Mouse (Mus musculus) hindbrain, embryonic 14.5 days (tissue): ENCODE results near the gene Gm48551. TPM values are rescaled to one million over a fixed set of nuclear protein-coding genes. Genes with fewer than 3 reads are reported as not detected.

Experiments used
- ATAC-seq: fragments of 200-750 bp; cut with Nextera tagmentation; 2 replicates; pipeline ENCODE4 v1.8.0; 2017; ENCODE audit warnings: moderate number of reproducible peaks, mild to moderate bottlenecking, moderate TSS enrichment, moderate library complexity; ENCODE audit not compliant: low FRiP score
- DNase-seq: peaks from one replicate; pipeline ENCODE4 v3.0.0-alpha.2; 2015; ENCODE audit warnings: low spot score
- H3K27ac ChIP-seq: fragments of 300-500 bp; sonication (generic); 2 replicates; pipeline ENCODE4 v1.5.1; 2014; ENCODE audit warnings: mild to moderate bottlenecking, moderate library complexity
- H3K27me3 ChIP-seq: fragments of 300-500 bp; sonication (generic); 2 replicates; pipeline ENCODE4 v1.6.1; 2014; ENCODE audit warnings: mild to moderate bottlenecking, low read length, mixed read lengths; ENCODE audit not compliant: control insufficient read depth, insufficient read depth
- H3K36me3 ChIP-seq: fragments of 300-500 bp; sonication (generic); replicated peaks from 2 replicates; pipeline ENCODE4 v1.6.1; 2014; ENCODE audit not compliant: control insufficient read depth, insufficient read depth
- H3K4me1 ChIP-seq: fragments of 300-500 bp; sonication (generic); replicated peaks from 2 replicates; pipeline ENCODE4 v1.6.1; 2014; ENCODE audit warnings: antibody characterized with exemption, low read length, mixed read lengths; ENCODE audit not compliant: control insufficient read depth, insufficient read depth
- H3K4me2 ChIP-seq: fragments of 300-500 bp; sonication (generic); replicated peaks from 2 replicates; pipeline ENCODE4 v1.6.1; 2014; ENCODE audit warnings: mild to moderate bottlenecking, moderate library complexity
- H3K4me3 ChIP-seq: fragments of 300-500 bp; sonication (generic); replicated peaks from 2 replicates; pipeline ENCODE4 v1.5.1; 2014; ENCODE audit warnings: mild to moderate bottlenecking, low read length
- H3K9ac ChIP-seq: fragments of 300-500 bp; sonication (generic); 2 replicates; pipeline ENCODE4 v1.6.1; 2014
- H3K9me3 ChIP-seq: fragments of 300-500 bp; sonication (generic); 2 replicates; pipeline ENCODE4 v1.6.1; 2016; ENCODE audit warnings: low read length; ENCODE audit not compliant: control insufficient read depth
- WGBS: fragments of 180-500 bp; shearing (Covaris S2); extraction: QIAGEN DNeasy Blood & Tissue Kit; methylation state at CpG from one replicate; pipeline ENCODE4 v1.1.7; 2014; 5-methylcytosine and 5-hydroxymethylcytosine counted together
- polyA plus RNA-seq: library from polyadenylated mRNA; unstranded; fragments of >200 nt; fragmentation: Nextera tagmentation; extraction: Ambion mirVana; gene quantifications from 2 replicates; pipeline ENCODE4 v1.2.1, GENCODE M21; 2014

Gene Gm48551
- polyA plus RNA-seq, 1 experiment from 2014 or later = 5.7 TPM

DNA sequence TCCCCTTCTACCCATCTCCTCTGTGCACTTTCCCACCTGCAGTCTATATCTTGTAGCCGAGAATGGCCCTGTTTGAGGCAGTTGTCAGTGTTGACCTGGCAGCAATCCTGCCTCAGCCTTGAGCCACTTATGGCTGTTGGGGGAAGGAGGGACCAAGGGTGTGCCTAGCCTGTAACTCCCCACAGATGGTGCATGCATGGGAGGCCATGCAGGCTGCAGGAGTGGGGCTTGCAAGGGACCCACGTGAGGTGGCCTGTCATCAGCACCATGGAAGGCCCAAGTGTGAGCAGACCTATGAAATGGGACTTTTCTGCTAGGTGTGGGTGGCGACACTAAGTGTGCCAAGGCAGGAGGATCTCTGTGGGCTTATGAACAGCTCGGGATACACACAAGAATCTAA lies 19.2 kb upstream of the Gm48551 start:
- 36% methylated on average over 4 of the region's 4 CpGs for WGBS
- H3K4me3 ChIP-seq = no peak overlapping the region
- H3K4me1 ChIP-seq = peaks cover 18% of the 10 kb centered on the region
- H3K36me3 ChIP-seq = peaks cover 47% of the 10 kb centered on the region
- peaks cover 21% of the 10 kb centered on the region for H3K27me3 ChIP-seq
- H3K27ac ChIP-seq = no peak overlapping the region
- no peak overlapping the region; the same call in 1 of the 2 replicates for H3K9ac ChIP-seq
- peak overlapping the region; percentile 45; the same call in 1 of the 2 replicates for H3K4me2 ChIP-seq
- H3K9me3 ChIP-seq = no peaks in the 10 kb centered on the region
- DNase-seq (no peak), ATAC-seq (no peak)

DNA sequence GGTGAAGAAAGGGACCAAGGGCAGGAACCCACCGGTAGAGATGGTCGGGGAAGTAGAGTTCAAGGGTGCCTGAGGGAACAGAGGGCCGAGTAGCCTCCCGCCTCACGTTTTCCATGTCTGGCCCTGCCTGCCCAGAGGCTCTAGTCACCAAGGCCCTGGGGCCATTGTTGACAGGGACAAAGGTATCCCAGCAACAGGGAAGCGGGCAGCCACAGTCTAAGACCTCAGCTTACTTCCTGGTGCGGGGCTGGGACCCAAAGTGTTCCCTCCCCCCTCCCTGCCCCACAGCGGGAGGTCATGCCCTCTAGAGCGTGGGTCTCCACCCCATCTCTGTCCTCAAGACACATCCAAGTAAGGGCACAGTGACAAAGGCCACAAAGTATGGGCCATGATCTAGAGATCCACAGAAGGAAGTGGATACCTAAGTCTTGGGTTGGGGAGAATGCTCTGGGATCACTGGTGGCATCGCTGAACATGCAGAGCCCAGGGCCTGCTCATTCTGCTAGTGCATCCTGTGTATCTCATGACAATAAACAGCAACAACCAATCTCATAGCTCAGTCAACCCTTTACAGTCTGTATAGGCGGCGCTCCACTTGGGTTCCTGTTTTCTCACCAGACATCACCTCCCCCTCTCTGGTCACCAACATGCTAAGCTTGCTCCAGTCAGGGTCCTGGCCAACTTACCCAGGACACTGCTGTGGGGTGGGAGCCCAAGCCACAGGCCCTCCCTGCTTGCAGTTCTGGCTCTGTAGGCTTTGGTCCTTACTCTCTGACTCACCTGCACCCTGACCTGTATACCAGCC lies 18.4 kb upstream of the Gm48551 start, which contains the start of gene 4930404N11Rik:
TSS of gene 4930404N11Rik (minus strand) at position 145 of the 805 bp plus-strand sequence.
- peaks cover 51% of the 10 kb centered on the region for H3K36me3 ChIP-seq
- peaks cover 21% of the 10 kb centered on the region for H3K27me3 ChIP-seq
- ATAC-seq = no peak
- no peak for DNase-seq
- no peaks in the 10 kb centered on the region for H3K9me3 ChIP-seq
- H3K27ac ChIP-seq = no peak within 1 kb of the TSS
- peaks cover 18% of the 10 kb centered on the region for H3K4me1 ChIP-seq
- 16% methylated on average over 12 of the region's 12 CpGs for WGBS
- H3K9ac ChIP-seq = peak within 1 kb of the TSS; percentile 40
- peak within 1 kb of the TSS; percentile 19; the same call in 1 of the 2 replicates for H3K4me3 ChIP-seq
- peak within 1 kb of the TSS; percentile 45 for H3K4me2 ChIP-seq

DNA sequence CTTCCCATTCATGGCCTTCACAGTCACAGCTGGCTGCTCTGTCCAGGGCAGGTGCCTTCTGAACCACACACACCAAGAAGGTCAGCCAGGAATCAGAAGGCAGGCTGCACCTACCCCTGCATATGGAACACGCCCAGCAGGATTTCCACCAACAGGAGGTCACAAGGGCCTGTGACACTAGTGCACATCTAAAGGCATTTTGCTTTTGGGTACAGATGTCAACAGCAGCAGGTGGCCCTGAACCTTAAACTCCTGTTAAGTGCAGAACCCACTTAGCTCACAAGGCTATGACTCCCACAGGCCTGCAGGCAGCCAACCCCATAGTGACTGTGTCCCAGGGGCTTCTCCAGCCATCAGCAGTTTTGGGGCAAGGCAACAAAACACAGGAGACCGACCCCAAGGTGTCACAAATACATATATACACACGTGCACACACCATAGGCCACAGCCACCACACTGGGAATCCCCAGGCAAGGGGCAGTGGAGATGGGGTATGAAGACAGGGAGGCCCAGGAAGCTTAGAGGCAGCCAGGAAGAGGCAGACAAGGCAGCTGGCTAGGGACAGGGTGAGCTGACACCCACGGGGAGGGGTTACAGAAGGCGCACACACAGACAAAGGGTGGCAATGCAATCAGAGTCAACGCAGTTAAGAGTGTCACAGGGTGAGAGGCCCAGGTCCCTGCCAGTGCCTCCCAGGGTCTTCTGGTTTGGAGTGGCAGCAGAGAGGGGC lies 17.6 kb upstream of the Gm48551 start:
- no peak for DNase-seq
- Histone ChIP-seq H3K4me3 (no peak overlapping the region), H3K9me3 (no peaks in the 10 kb centered on the region), H3K36me3 (peaks cover 56% of the 10 kb centered on the region), H3K27ac (no peak overlapping the region), H3K4me2 (no peak overlapping the region), H3K4me1 (peaks cover 18% of the 10 kb centered on the region), H3K27me3 (peaks cover 21% of the 10 kb centered on the region), H3K9ac (no peak overlapping the region)
- WGBS = 78% methylated on average over 6 of the region's 6 CpGs
- no peak for ATAC-seq

DNA sequence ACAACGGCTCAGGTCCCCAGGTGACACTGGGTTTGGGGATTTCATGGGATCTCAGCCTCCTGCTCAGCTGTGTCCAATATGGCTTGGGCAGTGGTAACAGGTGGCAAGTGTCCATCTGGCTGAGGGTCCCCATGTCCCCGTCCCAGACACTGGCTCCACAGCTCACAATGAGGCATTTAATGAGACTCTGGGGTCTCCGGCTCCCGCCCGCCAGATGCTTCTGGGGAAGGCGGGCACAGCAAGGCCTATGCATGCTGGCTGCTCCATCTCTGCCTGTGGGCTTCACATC lies 17.1 kb upstream of the Gm48551 start:
- no peaks in the 10 kb centered on the region for H3K9me3 ChIP-seq

DNA sequence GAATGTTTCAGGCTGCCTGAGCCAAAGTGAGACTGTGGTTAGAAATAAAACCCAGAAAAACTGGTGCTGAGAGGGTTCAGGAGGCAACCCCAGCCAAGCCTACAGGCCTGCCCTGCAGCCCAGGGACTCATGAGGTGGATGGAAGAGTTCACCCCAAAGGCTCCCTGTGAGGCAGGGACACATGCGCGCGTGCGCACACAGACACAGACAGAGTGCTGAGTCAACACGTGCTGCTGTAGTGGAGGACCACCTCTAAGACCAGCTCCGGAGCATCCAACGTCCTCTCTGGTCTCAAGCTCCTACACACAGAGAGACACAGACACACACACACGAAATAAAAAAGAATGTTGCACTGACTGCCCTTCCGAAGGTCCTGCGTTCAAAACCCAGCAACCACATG lies 8.9 kb upstream of the Gm48551 start:
- no peak overlapping the region for H3K4me2 ChIP-seq
- no peak overlapping the region for H3K4me3 ChIP-seq
- H3K9ac ChIP-seq = no peak overlapping the region
- H3K9me3 ChIP-seq = no peaks in the 10 kb centered on the region
- 94% methylated on average over 10 of the region's 10 CpGs for WGBS
- peaks cover 38% of the 10 kb centered on the region for H3K36me3 ChIP-seq
- H3K4me1 ChIP-seq = peaks cover 24% of the 10 kb centered on the region
- H3K27me3 ChIP-seq = no peaks in the 10 kb centered on the region
- ATAC-seq = no peak
- no peak for DNase-seq
- no peak overlapping the region for H3K27ac ChIP-seq

More for the DNA sequence above, 17.1 kb upstream of the Gm48551 start:
- Histone ChIP-seq H3K4me2 (no peak overlapping the region), H3K36me3 (peaks cover 56% of the 10 kb centered on the region), H3K27me3 (peaks cover 21% of the 10 kb centered on the region), H3K9ac (no peak overlapping the region), H3K4me3 (no peak overlapping the region), H3K27ac (no peak overlapping the region), H3K4me1 (peaks cover 18% of the 10 kb centered on the region)
- no peak for ATAC-seq
- DNase-seq = no peak
- WGBS = 59% methylated on average over 6 of the region's 6 CpGs

DNA sequence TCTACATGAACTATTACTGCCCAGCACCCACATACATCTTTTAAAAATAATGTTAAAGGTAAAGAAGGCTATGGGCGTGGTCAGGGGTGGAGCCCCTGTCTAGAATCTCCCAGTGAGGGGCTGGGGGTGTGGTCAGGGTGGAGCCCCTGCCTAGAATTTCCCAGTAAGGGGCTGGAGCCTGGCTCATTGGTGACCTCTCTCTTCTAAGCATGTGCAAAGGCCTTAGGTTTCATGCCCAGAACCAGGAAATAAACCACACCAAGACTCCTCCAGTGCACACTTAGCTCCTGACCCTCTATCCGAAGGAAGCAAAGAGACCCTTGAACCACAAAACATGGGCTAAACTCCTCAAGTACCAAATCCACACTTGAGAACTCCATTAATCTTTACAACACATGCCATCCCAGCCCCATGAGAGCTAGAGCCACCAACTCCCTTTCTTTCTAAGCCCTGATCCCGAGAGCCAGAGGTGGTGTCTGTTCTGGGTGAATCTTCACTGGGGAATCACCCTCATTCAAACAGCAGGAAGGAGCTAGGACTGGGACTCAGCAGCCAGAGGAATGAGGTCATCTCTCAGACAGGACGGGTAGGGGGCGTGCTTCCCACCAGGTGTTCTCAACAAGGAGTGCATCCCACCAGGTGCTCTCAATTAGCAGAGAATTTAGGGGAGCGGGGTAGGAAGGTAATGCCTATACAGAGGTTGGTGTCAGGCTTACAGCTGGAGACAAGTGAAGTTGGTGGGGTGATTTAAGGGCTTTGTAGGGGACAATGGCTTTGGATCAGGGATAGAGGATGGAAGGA lies 7.5 kb upstream of the Gm48551 start:
- H3K4me1 ChIP-seq = peaks cover 24% of the 10 kb centered on the region
- H3K27ac ChIP-seq = no peak overlapping the region
- peaks cover 28% of the 10 kb centered on the region for H3K36me3 ChIP-seq
- H3K27me3 ChIP-seq = no peaks in the 10 kb centered on the region
- H3K4me2 ChIP-seq = peak overlapping the region; percentile 87
- H3K9ac ChIP-seq = peak overlapping the region; percentile 90
- ATAC-seq (no peak), DNase-seq (no peak)
- H3K4me3 ChIP-seq = peak overlapping the region; percentile 81
- 38% methylated on average over 6 of the region's 6 CpGs for WGBS
- no peaks in the 10 kb centered on the region for H3K9me3 ChIP-seq

DNA sequence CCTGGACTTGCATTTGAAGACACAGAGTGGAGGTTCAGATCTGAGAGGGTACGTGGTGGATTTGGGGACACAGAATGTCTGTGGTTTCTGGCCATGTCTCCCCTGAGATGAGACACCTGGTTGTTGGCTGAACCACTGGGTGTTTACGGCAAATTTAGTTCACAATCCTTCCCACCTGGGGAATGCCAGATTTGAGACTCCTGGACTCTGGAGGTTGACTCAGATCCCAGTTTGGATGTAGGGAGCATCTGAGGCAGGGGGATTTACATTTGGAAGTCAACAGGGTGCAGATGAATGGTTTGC lies 7.0 kb upstream of the Gm48551 start:
- peak overlapping the region; percentile 90 for H3K9ac ChIP-seq
- H3K36me3 ChIP-seq = peaks cover 28% of the 10 kb centered on the region
- peak overlapping the region; percentile 81 for H3K4me3 ChIP-seq
- no peak for DNase-seq
- no peak for ATAC-seq
- no peaks in the 10 kb centered on the region for H3K27me3 ChIP-seq
- WGBS = 71% methylated on average over 2 of the region's 2 CpGs
- H3K9me3 ChIP-seq = no peaks in the 10 kb centered on the region
- no peak overlapping the region for H3K27ac ChIP-seq
- H3K4me1 ChIP-seq = peaks cover 24% of the 10 kb centered on the region
- H3K4me2 ChIP-seq = peak overlapping the region; percentile 87

DNA sequence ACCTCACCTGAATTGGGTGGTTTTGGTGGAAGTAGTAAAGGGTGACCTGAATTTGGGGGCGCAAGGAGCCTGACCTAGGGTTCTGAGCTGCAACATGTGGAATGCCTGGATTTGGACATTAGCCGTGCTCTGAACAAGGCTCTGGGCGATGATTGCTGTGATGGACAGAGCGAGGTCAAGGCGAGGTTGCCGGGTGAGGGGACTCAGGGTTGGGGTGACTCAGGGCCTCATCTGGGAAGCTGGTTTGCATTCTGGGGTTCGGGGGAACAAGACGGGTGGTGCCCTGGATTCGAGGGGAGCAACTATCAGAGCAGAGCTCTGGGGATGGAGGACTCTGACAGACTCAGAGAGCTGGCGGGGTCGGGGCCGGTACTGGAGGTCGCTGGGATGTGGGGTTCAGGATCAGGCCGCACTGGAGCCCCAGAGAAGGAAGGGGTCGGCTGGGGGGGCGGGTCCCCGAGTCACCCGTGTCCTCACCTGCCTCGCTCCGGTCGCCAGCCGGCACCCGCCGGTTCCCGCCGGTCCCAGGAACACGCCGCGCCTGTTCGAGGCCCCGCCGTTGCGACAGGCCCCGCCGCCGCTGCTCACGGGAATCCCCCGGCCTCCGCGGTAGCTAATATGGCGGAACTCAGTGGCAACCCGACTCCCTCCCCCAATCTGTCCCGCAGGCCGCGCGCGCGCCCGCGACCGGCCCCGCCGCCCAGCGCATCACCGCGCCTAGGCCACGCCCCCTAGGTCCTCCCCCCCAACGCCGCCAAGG lies 6.3 kb upstream of the Gm48551 start, which contains the start of gene Fzr1:
TSS of gene Fzr1 (minus strand) at position 724 of the 760 bp plus-strand sequence.
- peak within 1 kb of the TSS; percentile 76 for H3K27ac ChIP-seq
- H3K4me3 ChIP-seq = peak within 1 kb of the TSS; percentile 81
- WGBS = 2% methylated on average over 44 of the region's 59 CpGs
- ATAC-seq (peak; percentile 25), DNase-seq (no peak)
- H3K4me1 ChIP-seq = peaks cover 24% of the 10 kb centered on the region
- no peaks in the 10 kb centered on the region for H3K27me3 ChIP-seq
- H3K4me2 ChIP-seq = peak within 1 kb of the TSS; percentile 87
- no peaks in the 10 kb centered on the region for H3K9me3 ChIP-seq
- H3K36me3 ChIP-seq = peaks cover 25% of the 10 kb centered on the region
- peak within 1 kb of the TSS; percentile 90 for H3K9ac ChIP-seq
